Mouse (Mus musculus): ENCODE data around the gene Ttll3.

Ttll3 gene

GRCm38 (mm10) chr6:113377496-113378385 lies 11.3 kb upstream of the Ttll3 start, which contains the start of the genes Tada3 and Arpc4:
TSS of gene Tada3 (minus strand) at chr6:113377883.
TSS of gene Arpc4 (plus strand) at chr6:113378115.
- DNase-seq (ENCODE audit: low spot score in 2 of 2) = peak; percentile 94

GRCm38 (mm10) chr6:113379246-113379645 lies 9.8 kb upstream of the Ttll3 start:
- peak in 1 of 2 experiments; percentile 24 for DNase-seq (ENCODE audit: low spot score in 2 of 2)

DNA sequence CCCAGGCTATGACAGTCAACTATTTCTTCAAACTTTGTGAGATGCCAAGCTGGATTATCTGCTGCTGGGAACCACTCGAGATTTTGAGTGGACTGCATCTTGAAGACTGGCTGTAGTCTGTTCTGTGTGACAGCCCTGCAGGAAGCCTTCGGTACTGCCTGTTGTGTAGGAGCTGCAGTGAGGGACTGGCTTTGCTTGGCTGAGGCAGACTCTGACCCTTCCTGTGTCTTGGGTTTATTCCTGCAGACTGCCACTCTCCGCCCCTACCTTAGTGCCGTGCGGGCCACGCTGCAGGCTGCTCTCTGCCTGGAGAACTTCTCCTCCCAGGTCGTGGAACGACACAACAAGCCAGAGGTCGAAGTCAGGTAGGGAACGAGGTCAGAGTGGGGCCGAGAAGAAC lies 8.6 kb upstream of the Ttll3 start:
- DNase-seq (ENCODE audit: low spot score in 2 of 2) = no peak

DNA sequence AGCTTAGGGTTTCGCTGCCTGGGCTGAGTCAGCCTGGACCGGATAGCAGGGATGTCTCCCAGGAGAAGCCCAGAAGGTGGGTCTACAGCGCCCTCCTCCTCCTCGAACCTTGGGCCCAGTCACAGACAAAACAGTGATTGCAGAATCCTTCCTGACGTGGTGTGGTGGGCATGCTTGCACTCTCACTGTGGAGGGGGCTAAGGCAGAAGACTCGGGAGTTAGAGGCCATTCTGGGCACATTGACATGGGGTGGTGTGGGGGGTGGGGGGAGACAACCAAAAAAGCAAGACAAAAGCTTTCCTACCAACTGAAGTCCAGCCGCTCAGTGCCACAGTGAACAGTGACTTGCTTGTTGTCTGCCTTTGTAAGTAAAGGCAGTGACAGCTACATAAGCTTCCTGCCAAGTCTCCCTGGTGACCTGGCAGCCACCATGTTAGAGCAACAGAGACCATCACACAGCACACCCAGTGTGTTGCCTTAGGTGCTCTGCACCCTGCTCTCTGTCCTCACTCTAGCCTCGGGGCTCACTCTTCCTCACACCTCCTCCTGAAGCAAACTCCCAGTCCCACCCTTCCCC lies 4.6 kb upstream of the Ttll3 start:
- DNase-seq (ENCODE audit: low spot score in 2 of 2) = no peak

GRCm38 (mm10) chr6:113385160-113385714 lies 3.8 kb upstream of the Ttll3 start:
- DNase-seq (ENCODE audit: low spot score in 2 of 2) = no peak

GRCm38 (mm10) chr6:113386025-113386424 lies 3.0 kb upstream of the Ttll3 start:
- no peak for DNase-seq (ENCODE audit: low spot score in 2 of 2)

DNA sequence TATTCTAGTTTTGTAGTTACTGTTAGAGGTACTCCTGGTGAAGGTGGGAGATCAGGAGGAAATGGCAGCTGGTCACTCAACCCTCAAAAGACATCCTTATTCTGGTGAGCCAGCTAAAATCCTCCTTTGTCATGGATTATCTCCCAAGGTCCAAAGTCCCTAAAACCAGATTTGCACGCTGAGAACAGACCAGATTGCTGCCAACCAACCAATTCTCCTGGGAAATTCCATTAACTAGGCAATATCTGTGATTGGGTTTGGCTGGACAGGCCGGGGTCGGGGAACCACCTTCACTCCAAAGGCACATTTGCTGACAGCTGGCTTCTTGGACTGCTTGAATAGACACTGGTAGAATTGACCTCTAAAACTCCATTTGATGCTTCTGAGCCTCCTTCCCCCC lies 1.7 kb downstream of the Ttll3 start:
- DNase-seq (ENCODE audit: low spot score in 2 of 2) = no peak

DNA sequence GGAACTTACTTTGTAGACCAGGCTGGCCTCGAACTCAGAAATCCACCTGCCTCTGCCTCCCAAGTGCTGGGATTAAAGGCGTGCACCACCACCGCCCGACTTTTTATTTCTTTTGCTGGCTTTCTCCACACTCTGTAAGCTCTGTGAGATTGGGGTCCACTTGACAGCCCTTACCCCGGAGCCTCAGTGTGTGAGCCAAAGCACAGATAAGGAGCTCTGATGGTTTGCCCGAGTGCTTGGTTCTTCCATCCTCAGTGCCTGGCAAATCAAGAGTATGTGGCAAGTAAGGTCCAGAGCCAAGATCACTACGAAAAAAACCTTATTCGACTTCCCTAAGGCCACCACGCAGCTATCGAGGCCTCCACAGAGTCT lies 2.9 kb downstream of the Ttll3 start:
- DNase-seq (ENCODE audit: low spot score in 2 of 2) = no peak

GRCm38 (mm10) chr6:113392387-113393071 lies 3.5 kb downstream of the Ttll3 start:
- DNase-seq (ENCODE audit: low spot score in 2 of 2) = no peak

DNA sequence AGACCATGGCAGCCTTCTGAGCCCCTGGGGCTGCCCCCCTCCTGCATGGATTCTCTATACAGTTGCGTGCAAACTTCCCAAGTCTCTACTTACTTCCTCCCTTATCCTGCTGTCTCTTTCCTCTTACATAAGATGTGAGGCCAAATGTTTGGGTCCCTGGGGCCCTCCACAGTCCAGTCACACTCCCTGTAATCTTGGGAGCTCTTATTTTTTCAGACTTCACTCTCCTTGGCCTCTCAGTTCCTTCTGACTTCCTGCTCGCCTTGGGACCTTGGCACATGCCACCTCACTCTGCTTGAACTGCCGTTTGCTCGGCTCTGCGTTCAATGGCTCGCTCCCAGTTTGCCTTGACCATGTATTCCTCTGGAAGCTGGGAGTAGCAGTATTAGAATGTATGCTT lies 4.9 kb downstream of the Ttll3 start:
- DNase-seq (ENCODE audit: low spot score in 2 of 2) = no peak

DNA sequence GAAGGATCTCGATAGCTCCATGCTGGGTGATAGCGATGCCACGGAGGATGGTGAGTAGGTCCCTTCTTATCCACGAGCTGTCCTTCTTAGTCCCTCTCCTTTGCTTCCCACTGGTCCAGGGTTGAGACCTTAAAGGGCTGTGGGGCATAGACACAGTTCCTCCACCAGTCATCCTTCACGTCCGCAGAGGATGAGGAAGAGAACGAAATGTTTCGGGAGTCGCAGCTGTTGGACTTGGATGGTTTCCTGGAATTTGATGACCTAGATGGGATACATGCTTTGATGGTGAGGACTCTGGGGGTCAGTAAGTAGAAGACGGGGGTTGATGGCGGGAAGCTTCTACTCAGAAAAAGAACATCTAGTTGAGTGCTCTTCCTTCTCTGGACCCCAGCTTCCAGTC lies 5.8 kb downstream of the Ttll3 start:
- no peak for DNase-seq (ENCODE audit: low spot score in 2 of 2)

GRCm38 (mm10) chr6:113395501-113395900 lies 6.4 kb downstream of the Ttll3 start:
- no peak for DNase-seq (ENCODE audit: low spot score in 2 of 2)

- DNase-seq (ENCODE audit: low spot score in 2 of 2) = no peak
Measured at GRCm38 (mm10) chr6:113396270-113397030, 7.4 kb downstream of the Ttll3 start.

DNA sequence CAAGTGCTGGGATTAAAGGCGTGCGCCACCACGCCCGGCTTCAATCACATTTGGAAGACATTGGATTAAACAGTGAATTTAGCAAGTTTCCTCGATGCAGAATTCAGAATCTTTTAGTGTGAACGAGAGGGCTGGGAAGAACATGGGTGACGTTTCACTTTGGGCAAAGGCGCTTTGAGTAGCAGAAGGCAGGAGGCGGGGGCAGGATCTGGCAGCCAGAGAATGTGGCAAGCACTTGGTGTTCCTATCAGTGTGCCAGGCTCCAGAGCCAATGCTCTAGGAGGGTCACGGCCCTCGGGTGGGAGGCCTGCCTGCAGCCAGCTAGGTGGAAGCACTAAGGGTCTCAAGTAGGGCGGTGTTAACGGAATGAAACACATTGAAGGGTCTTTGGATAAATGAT lies 13.0 kb downstream of the Ttll3 start:
- DNase-seq (ENCODE audit: low spot score in 2 of 2) = no peak

DNA sequence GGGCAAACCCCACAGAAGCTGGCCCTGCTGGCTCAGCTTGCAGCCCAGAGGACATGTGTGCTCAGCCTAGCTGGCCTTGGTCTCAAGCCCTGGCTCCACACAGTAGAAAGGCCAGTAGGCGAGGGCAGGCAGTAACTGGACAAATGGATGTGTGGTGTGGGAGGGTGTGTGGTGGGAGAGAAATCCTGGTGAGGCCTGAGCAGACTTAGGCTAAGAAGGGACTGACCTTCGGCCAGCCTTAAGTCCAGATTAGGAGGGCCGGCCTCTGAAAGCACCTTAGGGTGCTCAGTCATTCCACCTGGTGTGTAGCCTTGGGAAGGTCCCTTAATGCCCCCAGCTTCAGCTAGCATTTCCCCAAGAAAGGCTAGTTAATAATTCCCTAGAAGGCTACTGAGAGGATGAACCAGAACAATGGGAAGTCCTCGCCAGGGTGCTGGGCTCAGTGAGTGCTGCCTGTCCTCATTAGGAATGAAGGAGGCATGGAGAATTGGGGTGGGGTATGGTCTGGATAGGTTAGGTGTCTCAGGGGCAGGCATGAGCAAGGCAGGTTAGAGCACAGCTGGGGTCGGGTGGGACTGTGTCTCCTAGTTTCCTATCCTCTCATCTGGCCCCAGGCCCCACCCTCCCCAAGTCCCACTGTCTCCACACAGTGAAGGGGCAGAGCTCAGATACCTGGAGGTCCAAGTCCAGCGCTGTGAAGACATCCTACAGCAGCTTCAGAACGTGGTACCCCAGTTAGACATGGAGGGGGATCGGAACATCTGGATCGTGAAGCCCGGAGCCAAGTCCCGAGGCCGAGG lies 15.8 kb downstream of the Ttll3 start:
- DNase-seq (ENCODE audit: low spot score in 2 of 2) = no peak

DNA sequence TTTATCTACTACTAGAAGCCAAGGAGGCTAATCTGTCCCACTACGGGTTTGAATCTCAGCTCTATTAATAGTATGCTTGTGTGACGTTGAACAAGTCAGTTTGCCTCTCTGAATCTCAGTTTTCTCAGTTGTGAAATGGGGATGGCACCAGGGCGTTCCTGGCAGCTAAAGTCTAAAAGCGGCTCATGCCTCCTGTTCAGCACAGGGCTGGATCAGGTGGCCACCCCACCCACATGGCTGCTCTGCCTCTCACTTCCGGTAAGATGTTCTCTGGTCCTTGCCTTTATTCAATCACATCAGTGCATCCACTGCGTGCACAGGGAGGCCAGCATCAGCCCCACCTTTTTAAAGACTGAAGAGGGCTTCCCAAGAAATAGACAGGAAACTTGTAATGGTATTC lies 16.4 kb downstream of the Ttll3 start:
- no peak for DNase-seq (ENCODE audit: low spot score in 2 of 2)

DNA sequence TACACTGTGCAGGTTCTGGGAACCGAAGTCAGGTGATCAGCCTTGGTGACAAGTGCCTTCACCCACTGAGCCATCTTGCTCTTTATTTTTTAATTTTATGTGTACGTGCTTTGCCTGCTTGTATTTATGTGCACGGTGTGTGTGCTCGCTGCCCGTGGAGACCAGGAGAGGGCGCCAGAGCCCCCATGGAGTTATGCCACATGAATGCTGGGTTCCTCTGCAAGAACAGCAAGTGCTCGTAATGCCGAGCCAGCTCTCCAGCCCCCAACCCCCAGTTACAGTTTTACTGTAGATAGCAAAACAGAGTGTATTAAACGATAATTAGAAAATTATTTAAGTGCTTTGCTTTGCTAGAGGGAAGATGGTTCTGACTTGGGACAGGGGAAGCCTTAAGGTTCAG lies 17.6 kb downstream of the Ttll3 start:
- DNase-seq (ENCODE audit: low spot score in 2 of 2) = peak in 1 of 2 experiments; percentile 11

GRCm38 (mm10) chr6:113410001-113410400 lies 20.9 kb downstream of the Ttll3 start:
- DNase-seq (ENCODE audit: low spot score in 2 of 2) = no peak

- DNase-seq (ENCODE audit: low spot score in 2 of 2) = no peak
Measured at GRCm38 (mm10) chr6:113416416-113416815, 27.4 kb downstream of the Ttll3 start.

DNA sequence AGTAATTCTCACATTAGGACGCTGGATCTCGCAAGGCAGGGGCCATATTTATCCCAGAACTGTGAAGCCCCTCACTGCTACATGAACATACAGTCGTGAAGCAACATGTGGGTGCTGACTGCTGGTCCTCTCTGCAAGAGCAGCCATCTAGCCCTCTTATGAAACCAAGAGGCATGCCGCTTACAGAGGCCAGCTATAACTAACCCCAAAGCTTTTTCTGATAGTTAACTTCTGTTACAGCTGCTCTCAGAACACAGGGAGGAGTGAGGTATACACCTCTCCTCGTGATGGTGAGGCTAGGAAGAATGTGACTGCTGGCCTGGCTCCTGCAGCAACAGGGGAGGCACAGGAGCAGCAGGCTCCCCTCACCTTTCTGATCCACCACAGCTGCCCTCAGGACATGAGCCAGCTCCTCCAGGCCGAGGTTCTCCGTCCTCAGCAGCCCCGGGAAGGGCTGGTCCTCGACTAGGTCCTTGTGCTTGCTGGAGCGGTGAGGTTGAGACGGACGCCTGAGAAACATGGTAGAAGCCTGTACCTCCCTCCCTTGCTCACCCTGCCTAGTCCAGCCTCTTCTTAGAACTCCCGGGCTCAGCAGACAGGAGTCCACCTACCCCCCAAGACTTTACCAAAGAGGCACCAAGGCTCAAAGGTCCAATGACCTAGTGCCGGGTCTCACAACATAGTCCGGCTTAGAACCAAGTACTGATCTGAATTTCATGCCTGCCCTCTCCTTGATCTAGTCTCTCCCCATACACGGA lies 29.6 kb downstream of the Ttll3 start:
- DNase-seq (ENCODE audit: low spot score in 2 of 2) = no peak

Data from natural killer cell, adult 2 months (primary cell).